Mouse (Mus musculus): ENCODE data around the gene Bbs12.

Gene Bbs12

DNA sequence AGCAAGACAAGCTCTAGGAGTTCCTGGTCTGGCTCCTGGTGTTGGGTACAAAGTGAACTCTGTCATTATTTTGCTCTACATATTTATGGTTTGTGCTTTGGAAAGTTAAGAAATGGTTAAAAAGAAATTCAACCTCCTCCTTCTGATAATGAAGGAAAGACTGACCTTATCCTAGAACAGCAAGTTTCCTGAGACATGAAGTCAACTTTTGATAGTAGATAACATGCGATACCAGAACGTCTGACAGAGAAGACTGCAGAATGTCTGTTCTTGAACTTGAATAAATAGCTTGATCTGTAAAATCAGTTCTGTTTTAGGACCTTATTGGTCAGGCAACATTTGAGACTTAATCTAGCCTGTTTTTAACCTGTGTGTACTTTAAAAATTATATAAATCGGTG is 14.3 kb downstream of the Bbs12 start:
- DNase-seq = no peak

DNA sequence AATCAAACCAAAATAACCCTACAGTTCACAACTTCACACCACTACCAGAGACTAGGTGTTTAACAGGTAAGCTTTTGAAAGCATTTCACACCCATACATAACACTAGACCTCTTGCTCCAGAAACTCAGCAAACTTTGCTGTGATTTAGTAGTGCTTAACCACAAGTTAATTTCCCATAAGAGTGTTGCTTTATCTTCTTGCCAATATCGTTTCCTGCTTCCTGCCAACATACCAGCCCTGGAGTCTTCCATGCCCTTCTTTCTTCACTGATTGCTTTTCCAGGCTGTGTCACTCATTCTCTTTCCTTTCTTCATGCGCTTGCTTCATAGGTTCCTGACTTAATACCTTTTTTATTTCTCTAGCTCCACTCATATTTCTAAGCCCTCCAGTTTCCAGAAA is 16.1 kb downstream of the Bbs12 start:
- no peak for DNase-seq

DNA sequence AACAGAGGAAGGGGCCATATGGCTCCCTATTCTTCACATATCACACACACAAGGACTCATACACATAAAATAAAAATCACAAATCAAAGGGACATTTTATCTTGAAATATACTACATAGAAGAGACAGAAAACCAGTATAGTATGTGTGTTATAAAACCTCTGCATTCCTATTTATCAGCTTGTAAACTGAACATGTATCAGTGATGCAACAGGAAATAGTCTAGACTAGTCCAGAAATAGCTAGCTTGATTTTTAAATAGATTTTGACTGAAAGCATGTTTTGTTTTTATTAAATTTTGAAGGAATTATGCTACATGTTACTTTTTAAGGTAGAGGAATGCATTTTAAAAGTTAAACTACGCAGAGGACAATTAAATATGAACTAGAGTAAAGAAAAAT is 17.6 kb downstream of the Bbs12 start:
- no peak for DNase-seq

DNA sequence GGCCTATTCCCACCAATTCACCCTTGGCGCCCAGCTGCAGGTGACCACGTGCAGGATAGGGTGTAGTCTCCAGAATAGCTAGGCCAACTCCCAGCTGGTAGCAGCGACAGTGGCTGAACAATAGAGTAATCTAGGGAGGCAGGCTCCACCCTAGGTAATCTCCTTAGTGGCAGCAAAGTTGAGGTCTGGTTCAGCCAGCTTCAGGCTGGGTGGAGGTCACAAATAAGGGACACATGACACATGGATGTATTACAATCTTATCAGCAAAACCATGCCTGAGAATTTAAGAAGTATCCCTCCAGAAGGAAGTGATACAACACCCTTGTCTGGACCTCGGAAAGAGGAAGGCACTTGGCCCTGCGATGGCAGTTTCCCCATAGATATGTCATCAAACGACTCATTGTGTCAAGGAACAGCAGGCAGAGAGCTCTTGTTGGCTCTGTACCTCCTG is 19.7 kb downstream of the Bbs12 start:
- DNase-seq = no peak

DNA sequence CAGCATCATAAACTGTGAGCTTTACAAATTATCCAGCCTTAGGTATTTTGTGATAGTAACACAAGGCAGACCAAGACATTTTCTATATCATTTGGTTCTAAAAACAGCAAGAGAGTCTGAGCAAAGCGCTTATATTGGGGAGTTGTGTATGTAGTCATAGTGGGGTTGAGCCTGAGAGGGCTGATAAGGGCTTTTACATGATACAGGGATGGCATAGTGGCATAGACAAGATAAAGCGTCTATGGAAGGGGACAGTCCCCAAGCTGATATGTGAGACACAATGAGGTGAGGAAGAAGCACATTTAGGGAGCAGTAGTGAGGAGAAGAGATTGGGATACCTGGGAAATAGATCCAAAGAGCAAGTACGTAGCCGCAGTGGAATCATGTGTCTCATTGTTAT is 21.7 kb downstream of the Bbs12 start:
- DNase-seq = no peak

DNA sequence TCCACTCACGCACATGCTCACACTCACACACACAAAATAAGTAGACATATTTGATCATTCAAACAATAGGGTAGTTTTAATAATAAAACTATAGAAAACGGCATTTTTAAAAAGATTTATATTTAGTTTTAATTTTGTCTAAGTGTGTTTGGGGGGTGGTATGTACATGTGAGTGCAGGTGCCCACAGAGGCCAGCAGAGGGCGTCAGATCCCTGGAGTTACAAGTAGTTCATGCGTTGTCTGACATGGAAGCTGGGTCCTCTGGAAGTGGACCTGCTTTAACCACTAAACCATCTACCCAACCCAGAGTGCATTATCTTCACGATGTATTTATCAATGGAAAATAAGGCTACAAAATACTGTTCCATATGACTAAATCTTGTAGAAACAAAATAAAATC is 28.8 kb downstream of the Bbs12 start:
- DNase-seq = no peak

DNA sequence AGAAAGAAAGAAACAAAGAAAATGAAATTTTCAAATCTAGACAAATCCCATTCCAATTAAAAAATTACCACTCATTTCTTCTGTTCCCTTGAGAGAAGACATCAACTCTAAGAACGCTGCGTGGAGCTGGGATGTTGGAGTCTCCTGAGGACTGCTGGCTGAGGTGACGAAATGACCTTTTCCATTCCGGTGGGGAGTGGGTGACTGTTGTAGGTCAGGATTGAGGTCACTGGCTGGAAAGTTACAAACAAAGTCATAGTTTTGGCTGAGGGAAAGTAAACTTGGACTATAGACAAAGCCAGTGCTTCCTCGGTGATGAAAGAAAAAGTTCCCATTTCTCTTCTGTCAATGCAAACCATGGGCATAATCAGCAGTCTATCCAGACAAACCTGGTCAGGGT is 30.5 kb downstream of the Bbs12 start:
- no peak for DNase-seq

DNA sequence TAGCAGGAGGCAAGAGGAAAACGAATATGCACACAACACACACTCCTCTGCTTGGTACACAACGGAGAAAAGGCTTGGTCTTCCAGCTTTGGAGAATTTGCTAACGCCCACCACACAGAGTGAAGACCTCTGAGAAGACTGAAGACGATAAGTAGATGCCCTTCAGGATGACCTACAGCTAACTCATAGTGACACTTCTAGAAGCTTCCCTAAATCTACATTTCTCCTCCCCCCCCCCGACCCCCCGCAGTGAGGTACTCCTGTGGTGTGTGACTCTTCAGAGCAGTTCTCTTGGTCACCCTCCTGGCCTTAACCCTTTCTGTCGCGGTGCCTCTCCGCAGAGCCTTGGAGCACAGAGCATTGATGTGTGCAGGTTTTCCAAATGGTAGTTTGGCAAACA is 35.3 kb downstream of the Bbs12 start:
- no peak for DNase-seq

DNA sequence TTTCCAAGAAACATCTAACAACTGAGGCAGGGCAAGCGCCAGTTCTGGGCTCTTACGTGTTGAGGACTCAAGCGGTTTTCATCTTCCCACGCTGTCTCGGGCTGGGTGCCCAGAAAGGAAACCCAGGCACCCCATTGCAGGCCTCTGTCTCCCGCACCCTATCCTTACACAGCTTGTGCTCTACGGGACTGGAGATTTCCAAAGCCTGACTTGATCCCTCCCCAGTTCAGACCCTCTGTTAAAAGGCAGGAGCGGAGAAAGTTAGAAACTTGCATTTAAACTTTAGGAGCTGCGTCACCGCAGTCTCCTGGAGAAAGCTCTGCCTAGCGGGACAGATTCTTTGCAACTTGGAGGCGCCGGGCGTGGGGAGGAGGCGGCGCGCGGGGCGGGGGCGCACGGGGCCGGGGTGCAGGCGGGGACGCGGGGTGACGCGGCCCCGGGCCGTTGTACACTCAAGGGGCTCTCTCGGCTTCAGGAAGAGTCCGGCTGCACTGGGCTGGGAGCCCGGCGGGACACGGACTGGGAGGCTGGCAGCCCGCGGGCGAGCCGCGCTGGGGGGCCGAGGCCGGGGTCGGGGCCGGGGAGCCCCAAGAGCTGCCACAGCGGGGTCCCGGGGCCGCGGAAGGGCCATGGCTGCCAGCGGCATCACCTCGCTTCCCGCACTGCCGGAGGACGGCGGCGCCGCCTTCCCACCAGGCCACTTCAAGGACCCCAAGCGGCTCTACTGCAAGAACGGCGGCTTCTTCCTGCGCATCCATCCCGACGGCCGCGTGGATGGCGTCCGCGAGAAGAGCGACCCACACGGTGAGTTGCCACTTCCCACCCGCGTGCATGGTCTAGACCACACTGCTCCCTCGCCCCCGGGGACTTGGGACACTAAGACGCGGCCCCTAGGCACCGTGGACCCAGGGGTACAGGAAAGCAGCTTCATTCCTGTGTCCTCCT is 36.1 kb downstream of the Bbs12 start, which contains the start of gene Fgf2:
Fgf2 (plus strand) TSS at position 126 of the 945 bp plus-strand sequence.
- peak in 1 of 2 experiments; percentile 7 for DNase-seq

DNA sequence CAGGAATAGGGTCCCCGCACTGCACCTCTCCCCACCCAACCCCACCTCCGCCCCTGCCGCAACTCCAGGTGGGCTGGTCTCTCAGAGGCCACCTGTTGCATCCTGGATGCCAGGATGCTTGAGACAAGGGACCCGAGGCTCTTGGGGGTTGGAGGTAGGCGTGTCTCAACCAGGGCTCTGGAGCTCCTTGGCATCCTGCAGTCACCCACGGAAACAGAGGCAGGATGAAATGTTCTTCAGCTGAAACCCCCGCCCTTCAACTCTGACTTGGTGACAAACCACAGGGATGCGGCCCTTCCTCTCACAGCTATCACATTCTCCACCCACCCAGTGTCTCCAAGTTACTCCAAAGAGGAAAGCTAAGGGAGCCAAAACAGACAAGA is 36.8 kb downstream of the Bbs12 start:
- no peak for DNase-seq

DNA sequence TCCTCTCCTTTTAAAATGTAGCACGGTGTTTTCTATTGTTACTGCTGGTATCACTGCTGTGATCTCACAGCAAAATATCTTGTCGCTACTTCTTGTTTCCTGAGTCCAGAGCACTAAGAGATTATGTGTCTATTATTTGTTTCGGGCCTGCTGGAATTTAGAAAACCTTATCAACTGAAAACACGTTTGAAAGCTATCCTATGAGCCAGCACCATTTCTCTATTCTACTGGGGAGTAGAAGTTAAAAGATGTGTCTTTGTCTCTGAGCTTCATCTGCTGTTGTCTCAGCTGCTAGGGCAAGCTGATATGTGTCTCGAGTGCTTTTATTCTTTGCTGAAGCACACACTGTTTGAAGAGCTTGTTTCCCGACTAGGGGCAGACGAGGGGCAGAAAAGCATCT is 38.0 kb downstream of the Bbs12 start:
- no peak for DNase-seq

DNA sequence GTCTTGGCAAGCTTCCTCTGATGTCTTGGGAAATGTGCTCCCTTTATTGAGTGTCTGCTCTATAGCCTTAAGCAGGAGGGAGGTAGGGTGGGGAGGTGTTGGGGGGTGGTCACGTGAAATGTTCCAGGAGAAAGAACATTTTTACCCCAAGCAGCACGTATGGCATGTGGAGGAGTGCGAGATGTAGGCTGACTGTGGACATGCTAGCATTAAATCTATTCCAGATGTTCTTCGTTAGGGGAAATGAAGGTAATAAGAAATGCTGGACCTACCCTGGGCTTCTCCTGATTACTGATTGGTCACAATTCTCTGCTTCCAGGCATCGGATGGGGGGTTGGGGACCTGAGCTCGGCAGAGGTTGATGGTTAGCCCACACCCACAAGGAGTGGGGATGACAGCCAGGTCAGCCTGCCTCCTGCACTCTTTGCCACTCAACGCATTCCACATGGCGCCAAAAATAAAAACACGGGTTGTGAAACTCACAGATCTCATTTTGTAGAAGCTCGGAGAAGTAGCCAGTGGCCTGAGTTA is 41.7 kb downstream of the Bbs12 start:
- no peak for DNase-seq

DNA sequence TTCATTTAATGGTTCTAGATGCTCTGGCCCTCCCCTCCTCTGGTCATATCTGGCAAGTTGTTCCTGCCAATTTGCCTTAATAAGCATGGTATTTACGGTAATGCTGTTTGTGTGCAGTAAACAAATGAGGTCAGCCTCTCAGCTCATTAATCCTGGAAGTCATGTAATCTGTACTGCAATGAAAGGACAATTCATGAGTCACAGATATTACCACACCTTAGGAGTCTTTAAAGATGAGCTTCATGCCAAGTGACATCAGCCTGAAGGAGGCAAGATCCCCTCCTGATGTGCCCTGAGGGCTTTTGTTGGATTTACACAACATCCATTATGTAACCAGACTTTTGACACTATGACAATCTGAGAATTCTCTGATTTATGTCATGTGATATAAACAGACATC is 42.4 kb downstream of the Bbs12 start:
- no peak for DNase-seq

DNA sequence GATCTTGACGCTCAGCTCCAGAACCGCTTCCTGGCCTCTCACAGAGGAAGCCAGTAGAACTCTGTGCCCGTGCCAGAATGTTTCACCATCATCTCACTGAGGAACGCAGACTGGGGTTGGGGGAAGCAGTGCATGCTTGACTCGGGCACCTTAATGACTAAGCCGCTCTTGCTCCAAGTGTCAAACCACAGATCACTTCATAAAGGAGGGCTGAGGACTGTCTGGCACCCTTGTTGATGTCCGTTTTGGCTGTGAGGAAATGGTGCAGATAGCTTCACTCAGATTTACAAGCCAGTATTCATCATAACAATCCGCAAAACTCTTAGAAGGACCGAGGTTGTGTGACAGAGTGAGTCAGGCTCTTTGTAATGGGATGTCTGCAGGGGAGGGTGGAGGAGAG is 48.4 kb downstream of the Bbs12 start:
- no peak for DNase-seq

DNA sequence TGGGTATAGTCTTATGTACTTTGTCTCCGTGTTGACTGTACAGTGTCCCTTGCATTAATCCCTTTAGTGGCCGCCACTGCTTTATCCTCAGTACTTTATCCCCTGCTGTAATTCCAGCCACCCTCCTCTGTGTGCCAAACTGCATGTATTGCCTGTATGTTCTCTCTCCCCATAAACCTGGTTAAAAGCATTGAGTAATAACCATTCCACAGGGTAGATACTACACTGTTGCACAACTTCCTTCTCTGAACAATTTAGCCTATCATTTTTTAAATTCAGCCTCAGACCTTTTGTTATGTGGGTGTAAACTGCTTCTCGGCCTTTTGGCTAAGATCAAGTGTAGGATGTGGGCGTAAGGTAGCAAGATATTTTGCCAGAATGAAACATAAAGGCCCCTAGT is 52.8 kb downstream of the Bbs12 start:
- no peak for DNase-seq

DNA sequence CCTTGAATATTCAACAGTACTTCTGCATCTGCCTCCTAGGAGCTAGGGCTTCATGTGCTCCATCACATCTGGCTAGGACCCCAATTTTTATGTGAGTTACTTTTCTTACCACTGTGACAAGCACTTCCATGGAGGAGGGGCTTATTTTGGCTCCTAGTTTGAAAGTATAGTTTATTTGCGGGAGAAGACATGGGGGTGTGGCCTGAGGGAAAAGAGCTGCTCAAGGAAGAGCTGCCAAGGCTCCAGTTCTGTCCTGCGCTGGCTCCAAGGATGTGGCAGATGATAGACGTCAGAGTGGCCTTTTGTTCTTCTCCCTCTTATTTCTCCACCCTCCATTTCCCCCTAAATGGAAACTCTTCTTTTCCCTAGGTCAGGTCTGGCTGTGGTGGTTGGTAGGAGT is 53.6 kb downstream of the Bbs12 start:
- no peak for DNase-seq

DNA sequence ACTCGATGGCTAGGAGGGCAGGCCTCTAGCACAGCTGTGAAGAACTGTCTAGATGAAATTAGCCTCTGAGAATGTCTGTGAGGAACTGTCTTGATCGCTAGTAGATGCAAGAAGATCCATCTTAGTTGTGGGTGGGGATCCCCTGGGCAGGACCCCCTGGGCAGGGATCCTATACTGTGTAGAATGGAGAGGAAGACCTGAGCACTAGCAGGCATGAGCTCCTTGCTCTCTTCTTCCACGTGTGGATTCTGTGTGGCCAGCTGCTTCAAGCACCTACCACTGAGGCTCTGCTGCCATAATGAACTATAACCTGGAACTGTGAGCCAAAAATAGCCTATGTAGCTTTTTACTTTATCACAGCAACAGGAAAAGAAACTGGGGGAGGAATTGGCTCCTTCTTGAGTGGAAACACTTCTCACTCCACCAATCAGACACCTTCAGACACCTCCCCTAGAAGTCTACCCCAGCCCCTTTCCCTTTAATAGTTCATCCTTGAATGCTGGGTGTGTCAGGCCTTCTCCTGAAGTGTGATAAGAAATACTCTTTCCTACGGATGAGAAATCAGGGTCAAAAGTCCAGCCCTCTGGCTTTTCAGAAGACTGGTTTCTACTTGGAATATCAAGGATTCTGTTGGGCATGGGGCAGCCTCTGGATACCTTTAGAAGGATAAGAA is 54.2 kb downstream of the Bbs12 start:
- DNase-seq = no peak

DNA sequence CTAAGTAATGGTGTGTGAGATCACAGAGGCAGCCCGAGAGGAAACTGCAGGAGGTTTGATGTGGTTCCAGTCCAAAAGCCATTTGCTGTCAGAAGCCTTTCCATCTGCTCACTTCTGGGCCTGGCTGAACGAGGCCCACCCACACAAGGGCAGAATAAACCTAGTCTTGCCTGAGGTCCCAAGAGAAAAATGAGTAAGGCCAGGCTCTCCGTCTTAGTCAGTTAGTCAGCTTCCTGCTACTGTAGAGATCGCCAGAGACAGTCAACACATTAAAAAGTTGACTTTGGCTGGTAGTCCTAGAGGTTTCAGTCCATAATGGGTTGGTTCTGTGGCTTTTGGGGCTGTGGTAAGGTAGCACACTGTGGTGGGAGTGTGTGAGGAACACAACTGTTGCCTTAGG is 58.1 kb downstream of the Bbs12 start:
- no peak for DNase-seq
